Mouse (Mus musculus): ENCODE measurements around the gene Tm2d3. TPM values are rescaled to one million over a fixed set of nuclear protein-coding genes. Genes with fewer than 3 reads are reported as not detected.

The Tm2d3 gene
- total and polyA plus RNA-seq, 2 experiments from 2014 or later = 84.3 to 107 TPM

GRCm38 (mm10) chr7:65713782-65714181 lies 22.8 kb downstream of the Tm2d3 start:
- peak; percentile 67 for TF ChIP-seq CTCF (IDR thresholded peaks at IDR 0.05)
- Histone ChIP-seq H3K9me3 (ENCODE audit: low read length) (no peaks in the 10 kb centered on the region), H3K4me3 (ENCODE audit: low read depth, low read length) (no peak overlapping the region), H3K4me1 (ENCODE audit: insufficient read depth, low read length) (no peaks in the 10 kb centered on the region), H3K9ac (replicated peaks; ENCODE audit: low read length, poor library complexity, severe bottlenecking) (no peak overlapping the region), H3K27me3 (ENCODE audit: insufficient read depth, low read length) (no peaks in the 10 kb centered on the region), H3K27ac (ENCODE audit: low read depth, low read length) (no peak overlapping the region), H3K4me2 (ENCODE audit: low read depth, low read length, poor library complexity, severe bottlenecking) (no peak overlapping the region), H3K36me3 (ENCODE audit: insufficient read depth, low read length) (no peaks in the 10 kb centered on the region)
- WGBS = 65% methylated on average over 5 of the region's 5 CpGs
- ATAC-seq (ENCODE audit: low FRiP score) (no peak), DNase-seq (ENCODE audit: low spot score) (peak; percentile 28)

- no peaks in the 10 kb centered on the region for H3K4me1 ChIP-seq (ENCODE audit: insufficient read depth, low read length)
- no peak overlapping the region for H3K27ac ChIP-seq (ENCODE audit: low read depth, low read length)
- DNase-seq (ENCODE audit: low spot score) = no peak
- H3K9me3 ChIP-seq (ENCODE audit: low read length) = no peaks in the 10 kb centered on the region
- ATAC-seq (ENCODE audit: low FRiP score) = no peak
- TF ChIP-seq CTCF (IDR thresholded peaks at IDR 0.05) = no peak
- H3K4me3 ChIP-seq (ENCODE audit: low read depth, low read length) = no peak overlapping the region
- no peak overlapping the region for H3K9ac ChIP-seq (replicated peaks; ENCODE audit: low read length, poor library complexity, severe bottlenecking)
- 82% methylated on average over 4 of the region's 4 CpGs for WGBS
- no peak overlapping the region for H3K4me2 ChIP-seq (ENCODE audit: low read depth, low read length, poor library complexity, severe bottlenecking)
- no peaks in the 10 kb centered on the region for H3K27me3 ChIP-seq (ENCODE audit: insufficient read depth, low read length)
- H3K36me3 ChIP-seq (ENCODE audit: insufficient read depth, low read length) = no peaks in the 10 kb centered on the region
Measured at GRCm38 (mm10) chr7:65714304-65714703, 23.3 kb downstream of the Tm2d3 start.

- H3K27me3 ChIP-seq (ENCODE audit: insufficient read depth, low read length) = no peaks in the 10 kb centered on the region
- DNase-seq (ENCODE audit: low spot score) = peak; percentile 40
- no peak overlapping the region for H3K9ac ChIP-seq (replicated peaks; ENCODE audit: low read length, poor library complexity, severe bottlenecking)
Measured at GRCm38 (mm10) chr7:65734024-65734423, 43.1 kb downstream of the Tm2d3 start.

GRCm38 (mm10) chr7:65735261-65735660 lies 44.3 kb downstream of the Tm2d3 start:
- H3K27ac ChIP-seq (ENCODE audit: low read depth, low read length) = no peak overlapping the region
- WGBS = 83% methylated on average over 3 of the region's 3 CpGs

More at GRCm38 (mm10) chr7:65734024-65734423, 43.1 kb downstream of the Tm2d3 start:
- no peak overlapping the region for H3K27ac ChIP-seq (ENCODE audit: low read depth, low read length)
- H3K4me2 ChIP-seq (ENCODE audit: low read depth, low read length, poor library complexity, severe bottlenecking) = no peak overlapping the region
- no peak for ATAC-seq (ENCODE audit: low FRiP score)
- no peaks in the 10 kb centered on the region for H3K4me1 ChIP-seq (ENCODE audit: insufficient read depth, low read length)
- 93% methylated on average over 2 of the region's 2 CpGs for WGBS
- H3K9me3 ChIP-seq (ENCODE audit: low read length) = no peaks in the 10 kb centered on the region
- H3K36me3 ChIP-seq (ENCODE audit: insufficient read depth, low read length) = no peaks in the 10 kb centered on the region
- TF ChIP-seq CTCF (IDR thresholded peaks at IDR 0.05) = peak; percentile 59
- H3K4me3 ChIP-seq (ENCODE audit: low read depth, low read length) = no peak overlapping the region

GRCm38 (mm10) chr7:65737286-65738040 lies 46.5 kb downstream of the Tm2d3 start:
- Histone ChIP-seq H3K4me2 (ENCODE audit: low read depth, low read length, poor library complexity, severe bottlenecking) (no peak overlapping the region), H3K4me3 (ENCODE audit: low read depth, low read length) (no peak overlapping the region), H3K9ac (replicated peaks; ENCODE audit: low read length, poor library complexity, severe bottlenecking) (no peak overlapping the region), H3K27ac (ENCODE audit: low read depth, low read length) (no peak overlapping the region), H3K4me1 (ENCODE audit: insufficient read depth, low read length) (no peaks in the 10 kb centered on the region), H3K27me3 (ENCODE audit: insufficient read depth, low read length) (no peaks in the 10 kb centered on the region), H3K9me3 (ENCODE audit: low read length) (no peaks in the 10 kb centered on the region), H3K36me3 (ENCODE audit: insufficient read depth, low read length) (no peaks in the 10 kb centered on the region)
- WGBS = 82% methylated on average over 12 of the region's 12 CpGs
- ATAC-seq (ENCODE audit: low FRiP score) (no peak), DNase-seq (ENCODE audit: low spot score) (no peak)
- TF ChIP-seq CTCF (IDR thresholded peaks at IDR 0.05) = no peak

More at GRCm38 (mm10) chr7:65735261-65735660, 44.3 kb downstream of the Tm2d3 start:
- Histone ChIP-seq H3K9me3 (ENCODE audit: low read length) (no peaks in the 10 kb centered on the region), H3K4me3 (ENCODE audit: low read depth, low read length) (no peak overlapping the region), H3K4me1 (ENCODE audit: insufficient read depth, low read length) (no peaks in the 10 kb centered on the region), H3K9ac (replicated peaks; ENCODE audit: low read length, poor library complexity, severe bottlenecking) (no peak overlapping the region), H3K36me3 (ENCODE audit: insufficient read depth, low read length) (no peaks in the 10 kb centered on the region), H3K4me2 (ENCODE audit: low read depth, low read length, poor library complexity, severe bottlenecking) (no peak overlapping the region), H3K27me3 (ENCODE audit: insufficient read depth, low read length) (no peaks in the 10 kb centered on the region)
- TF ChIP-seq CTCF (IDR thresholded peaks at IDR 0.05) = no peak
- DNase-seq (ENCODE audit: low spot score) (no peak), ATAC-seq (ENCODE audit: low FRiP score) (no peak)

- DNase-seq (ENCODE audit: low spot score) (no peak), ATAC-seq (ENCODE audit: low FRiP score) (no peak)
- H3K9me3 ChIP-seq (ENCODE audit: low read length) = no peaks in the 10 kb centered on the region
- H3K27me3 ChIP-seq (ENCODE audit: insufficient read depth, low read length) = no peaks in the 10 kb centered on the region
- H3K36me3 ChIP-seq (ENCODE audit: insufficient read depth, low read length) = no peaks in the 10 kb centered on the region
- H3K4me2 ChIP-seq (ENCODE audit: low read depth, low read length, poor library complexity, severe bottlenecking) = no peak overlapping the region
- no peaks in the 10 kb centered on the region for H3K4me1 ChIP-seq (ENCODE audit: insufficient read depth, low read length)
- TF ChIP-seq CTCF (IDR thresholded peaks at IDR 0.05) = no peak
- no peak overlapping the region for H3K9ac ChIP-seq (replicated peaks; ENCODE audit: low read length, poor library complexity, severe bottlenecking)
- H3K27ac ChIP-seq (ENCODE audit: low read depth, low read length) = no peak overlapping the region
- H3K4me3 ChIP-seq (ENCODE audit: low read depth, low read length) = no peak overlapping the region
- 87% methylated on average over 8 of the region's 8 CpGs for WGBS
Measured at GRCm38 (mm10) chr7:65742857-65743256, 51.9 kb downstream of the Tm2d3 start.

Data from midbrain, postnatal 0 days (tissue).